Mouse (Mus musculus) kidney, postnatal 10 days (tissue): ENCODE results near the gene 5031439G07Rik.
A peak's percentile ranks its signal among the peaks of the same experiment; 100 is the strongest.
"Not testable (repeated sequence)": the region's sequence is repeated elsewhere in the genome, so short reads cannot be mapped to it uniquely, and the experiment has no call there.

Experiments used
- DNase-seq: peaks from one replicate; pipeline ENCODE4 v3.0.0; 2021; ENCODE audit warnings: mixed read lengths

Gene 5031439G07Rik

DNA sequence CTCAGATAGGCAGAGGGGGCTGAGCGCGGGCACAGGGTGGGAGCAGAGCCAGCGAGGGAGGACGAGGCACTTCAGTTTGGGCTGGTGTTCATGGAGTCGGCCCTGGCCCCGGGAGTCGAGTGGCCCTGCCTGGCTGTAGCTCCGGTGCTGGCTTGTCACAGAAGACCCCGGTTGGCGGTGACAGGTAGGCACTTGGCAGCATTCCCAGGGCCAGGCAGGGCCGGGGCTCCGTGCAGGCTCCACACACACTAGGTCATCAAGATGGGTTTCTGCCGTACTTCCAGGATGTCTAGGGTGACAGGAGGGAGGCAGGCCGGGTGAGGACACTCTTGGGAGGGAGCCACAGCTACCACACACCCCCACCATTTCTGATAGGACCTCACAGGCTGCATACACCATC, 39.4 kb downstream of the 5031439G07Rik start:
- no peak for DNase-seq

DNA sequence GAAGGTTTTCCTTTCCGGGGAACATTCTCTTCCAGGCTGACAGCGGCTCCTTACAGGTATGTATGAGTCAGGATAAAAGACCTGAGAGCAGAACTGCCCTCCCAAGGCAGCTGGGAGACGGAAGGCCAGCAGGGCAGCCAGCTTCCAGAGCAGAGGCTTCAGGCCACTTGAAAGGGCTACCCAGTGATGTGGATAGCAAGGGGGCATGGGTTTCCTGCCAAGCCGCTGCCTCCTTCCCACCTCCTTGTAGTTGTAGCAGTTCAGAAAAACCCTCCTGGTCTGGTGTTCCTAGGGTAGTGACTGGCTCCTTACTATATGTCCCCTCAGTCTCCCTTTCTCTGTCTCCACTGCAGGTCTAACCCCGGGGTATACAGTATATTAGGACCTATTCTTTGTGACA, 44.0 kb downstream of the 5031439G07Rik start:
- DNase-seq, result no peak

DNA sequence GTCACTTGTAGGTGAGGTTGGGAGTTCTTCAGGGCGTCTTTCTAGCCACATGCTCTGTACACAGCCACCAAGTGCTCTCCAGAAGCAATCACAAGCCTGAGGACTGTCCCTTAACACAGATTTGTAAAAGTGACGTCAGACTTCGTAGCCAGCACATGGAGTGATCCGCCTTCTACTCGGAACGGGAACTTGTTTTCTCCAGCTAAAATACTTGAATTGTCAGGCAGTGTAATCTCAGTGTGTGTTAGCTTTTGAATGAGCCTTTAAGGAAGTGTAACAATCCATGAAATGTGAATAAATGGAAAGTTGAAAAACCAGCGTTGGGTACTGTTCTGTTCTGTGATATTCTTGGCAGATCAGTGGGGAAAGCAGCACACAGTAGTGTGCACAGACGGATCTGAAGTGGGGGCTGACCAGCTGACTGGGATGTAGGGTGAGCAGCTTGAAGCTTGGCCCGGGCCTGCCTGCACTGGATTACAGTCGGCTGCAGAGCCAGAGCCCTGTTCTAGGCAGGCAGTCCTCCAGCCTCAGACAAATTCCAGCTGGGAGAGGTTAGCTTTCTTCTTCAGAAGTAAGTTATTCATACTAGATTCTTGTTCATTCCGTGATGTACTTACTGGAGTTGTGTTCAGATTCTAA, 45.6 kb downstream of the 5031439G07Rik start:
- peak; percentile 61 for DNase-seq

DNA sequence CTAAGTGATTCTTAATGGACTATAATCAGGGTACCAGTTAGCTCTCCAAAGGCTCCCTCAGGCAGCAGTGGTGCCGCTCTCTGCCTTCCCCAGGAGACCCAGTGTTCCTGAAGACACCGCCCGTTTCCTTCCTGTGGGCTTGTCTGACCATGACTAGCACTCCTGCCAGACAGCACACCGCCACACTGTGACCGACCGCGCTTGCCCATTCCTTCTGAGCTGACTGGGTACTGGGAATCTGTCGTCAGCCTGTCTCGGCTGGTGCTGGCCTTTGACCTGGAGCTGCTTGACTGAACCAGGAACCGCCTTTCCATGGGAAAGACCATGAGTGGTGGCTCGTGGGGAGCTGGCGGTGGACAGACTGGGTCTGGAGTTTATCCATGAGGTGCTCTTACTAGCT, 48.2 kb downstream of the 5031439G07Rik start:
- DNase-seq, result peak; percentile 67

DNA sequence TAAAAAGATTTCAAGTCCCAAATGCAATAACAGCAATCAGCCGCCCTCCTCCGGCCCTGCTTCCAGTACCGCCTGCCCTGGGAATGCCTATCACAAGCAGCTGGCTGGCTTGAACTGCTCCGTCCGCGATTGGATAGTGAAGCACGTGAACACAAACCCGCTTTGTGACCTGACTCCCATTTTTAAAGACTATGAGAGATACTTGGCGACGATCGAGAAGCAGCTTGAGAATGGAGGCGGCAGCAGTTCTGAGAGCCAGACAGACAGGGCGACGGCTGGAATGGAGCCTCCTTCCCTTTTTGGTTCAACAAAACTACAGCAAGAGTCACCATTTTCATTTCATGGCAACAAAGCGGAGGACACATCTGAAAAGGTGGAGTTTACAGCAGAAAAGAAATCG, 53.5 kb downstream of the 5031439G07Rik start:
- DNase-seq, result no peak

DNA sequence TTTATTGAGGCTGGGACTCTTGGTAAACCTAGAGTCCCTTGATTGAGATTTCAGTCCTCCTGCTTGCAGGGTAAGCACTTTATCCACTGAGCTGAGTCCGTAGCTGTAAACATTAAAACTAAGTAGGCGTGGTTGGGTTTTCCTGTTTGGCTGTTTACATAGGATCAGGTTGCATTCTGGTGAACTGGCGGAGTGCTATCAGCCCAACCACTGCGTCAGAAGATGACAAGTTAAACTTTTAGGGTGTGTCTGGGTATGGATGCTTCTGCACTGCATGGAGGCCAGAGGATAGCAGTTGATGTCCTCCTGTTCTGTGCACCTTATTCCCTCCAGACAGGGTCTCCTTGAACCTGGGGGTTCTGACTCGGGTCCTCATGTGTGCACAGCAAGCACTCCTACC, 56.0 kb downstream of the 5031439G07Rik start:
- DNase-seq, result no peak

DNA sequence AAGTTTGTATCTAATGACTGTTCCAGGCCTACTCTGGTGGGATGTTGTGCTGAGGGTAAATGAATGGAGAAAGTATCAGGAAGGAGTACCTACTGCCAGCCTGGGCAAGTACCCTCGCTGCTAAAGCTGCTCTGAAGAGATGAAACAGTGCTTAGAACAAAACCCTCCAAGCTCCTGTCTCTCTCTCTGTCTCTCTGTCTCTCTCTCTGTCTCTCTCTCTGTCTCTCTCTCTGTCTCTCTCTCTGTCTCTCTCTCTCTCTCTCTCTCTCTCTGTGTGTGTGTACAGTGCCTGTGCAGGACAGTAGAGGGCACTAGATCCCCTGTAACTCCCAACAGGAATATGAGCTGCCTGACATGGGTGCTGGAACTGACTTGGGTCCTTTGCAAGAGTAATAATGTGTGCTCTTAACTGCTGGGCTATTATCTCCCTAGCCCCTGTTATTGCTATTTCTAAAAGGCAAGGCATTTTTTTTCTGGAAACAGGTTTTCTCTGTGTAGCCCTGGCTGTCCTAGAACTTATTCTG, 62.8 kb downstream of the 5031439G07Rik start:
- DNase-seq, result no peak

DNA sequence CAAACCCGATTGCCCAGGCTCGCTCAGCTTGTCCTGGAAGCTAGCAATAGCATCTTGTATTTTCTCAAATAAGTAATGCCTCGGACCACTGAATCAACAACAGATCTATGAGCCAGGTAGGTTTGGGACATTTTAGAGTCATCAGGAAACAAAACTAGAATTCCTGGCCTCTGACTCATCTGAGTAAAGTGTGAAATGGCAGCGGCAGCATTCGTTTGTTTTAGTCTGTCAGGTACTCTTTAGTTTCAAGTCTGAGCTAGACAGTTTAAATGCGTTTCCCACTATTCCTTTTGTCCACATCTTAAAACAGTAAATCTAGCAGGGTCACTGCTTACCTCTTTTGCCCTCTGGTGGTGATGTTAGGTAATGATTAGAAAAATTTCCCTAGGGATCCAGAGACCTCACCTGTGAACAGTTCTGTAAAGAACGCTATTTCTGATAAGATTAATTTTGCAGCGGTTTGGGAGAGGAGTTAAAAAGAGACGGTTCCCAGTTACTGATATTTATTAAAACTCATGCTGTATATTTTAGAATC, 63.5 kb downstream of the 5031439G07Rik start:
- no peak for DNase-seq

DNA sequence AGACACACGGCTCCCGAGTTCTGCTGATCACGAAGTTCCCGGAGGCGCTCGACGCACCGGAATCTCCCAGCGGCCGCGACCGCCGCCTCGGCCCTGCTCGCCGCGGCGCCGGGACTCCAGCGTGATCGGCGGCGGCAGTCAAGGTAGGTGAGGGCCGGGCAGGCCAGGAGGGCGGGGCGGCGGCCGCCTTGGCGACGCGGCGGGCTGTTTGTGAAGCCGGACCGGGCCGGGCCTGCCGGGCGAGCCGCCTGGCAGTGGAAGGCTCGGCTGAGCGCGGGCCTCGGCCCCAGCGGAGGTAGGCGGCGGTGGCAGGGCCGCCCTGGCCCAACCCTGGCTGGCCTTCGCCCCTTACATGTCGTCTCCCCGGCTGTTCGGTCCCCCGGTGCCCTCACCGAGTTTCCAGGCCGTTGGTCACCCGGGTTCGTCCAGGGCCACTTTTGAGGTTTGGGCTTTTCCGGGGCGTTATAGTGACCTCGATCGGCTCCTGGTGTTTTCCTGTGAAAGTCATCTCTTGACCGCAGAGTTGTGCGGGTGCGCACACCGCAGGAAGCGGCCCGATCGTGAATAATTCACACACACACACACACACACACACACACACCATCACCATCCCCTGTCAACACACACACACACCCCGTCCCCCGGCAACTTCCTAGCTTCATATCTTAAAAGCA, 64.7 kb downstream of the 5031439G07Rik start:
- DNase-seq, result no peak

DNA sequence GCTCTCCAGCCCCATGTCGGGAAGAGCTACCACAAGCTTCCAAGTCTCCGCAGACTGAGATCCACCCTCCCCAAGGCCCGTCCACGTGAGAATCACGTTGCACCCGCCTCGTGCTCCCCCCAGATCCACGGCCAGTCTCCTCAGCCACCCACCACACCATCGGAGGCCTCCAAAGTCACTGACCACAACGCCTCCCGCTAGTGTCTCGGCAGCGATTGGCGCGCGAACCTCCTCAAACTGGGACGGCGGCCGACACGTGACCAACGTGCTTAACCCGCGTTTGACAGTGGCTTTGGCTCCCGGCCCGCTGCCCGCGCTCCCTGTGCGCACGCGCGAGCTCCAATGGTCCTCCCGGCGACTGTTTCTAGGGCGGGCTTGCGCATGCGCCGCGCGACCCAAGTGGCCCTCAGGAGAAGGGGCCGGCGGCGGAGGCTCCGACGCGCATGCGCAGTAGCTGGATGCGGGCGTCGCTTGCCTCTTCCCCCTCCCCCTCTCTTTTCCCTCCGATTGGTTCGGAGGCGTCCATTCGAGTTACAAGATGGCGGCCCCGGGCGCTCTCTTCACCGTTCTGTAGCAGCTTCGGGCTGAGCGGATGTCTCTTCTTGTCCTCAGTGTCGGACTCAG, 65.4 kb downstream of the 5031439G07Rik start, which contains the start of gene Nup50:
Nup50 (plus strand) TSS at position 528 of the 624 bp plus-strand sequence.
- DNase-seq, result peak; percentile 100

DNA sequence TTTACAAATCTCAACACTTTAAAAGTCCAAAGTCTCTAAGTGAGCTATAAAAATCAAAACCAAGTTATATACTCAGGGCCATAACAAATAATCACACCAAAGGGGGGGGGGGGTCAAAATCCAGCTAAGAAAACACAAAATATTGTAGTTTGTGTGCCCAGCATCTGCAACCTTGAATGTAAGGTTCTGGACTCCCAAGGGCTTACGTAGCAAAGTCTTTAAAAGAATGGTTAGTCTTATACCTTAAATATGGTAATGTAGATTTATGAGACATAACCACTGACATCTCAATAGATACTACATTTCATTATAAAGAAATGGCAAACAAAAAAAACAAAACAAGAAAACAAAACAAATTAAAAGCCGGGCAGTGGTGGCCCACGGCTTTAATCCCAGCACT, 68.4 kb downstream of the 5031439G07Rik start, which contains the start of gene Gm29666:
Gm29666 (minus strand) TSS at position 101 of the 400 bp plus-strand sequence.
- no peak for DNase-seq

DNA sequence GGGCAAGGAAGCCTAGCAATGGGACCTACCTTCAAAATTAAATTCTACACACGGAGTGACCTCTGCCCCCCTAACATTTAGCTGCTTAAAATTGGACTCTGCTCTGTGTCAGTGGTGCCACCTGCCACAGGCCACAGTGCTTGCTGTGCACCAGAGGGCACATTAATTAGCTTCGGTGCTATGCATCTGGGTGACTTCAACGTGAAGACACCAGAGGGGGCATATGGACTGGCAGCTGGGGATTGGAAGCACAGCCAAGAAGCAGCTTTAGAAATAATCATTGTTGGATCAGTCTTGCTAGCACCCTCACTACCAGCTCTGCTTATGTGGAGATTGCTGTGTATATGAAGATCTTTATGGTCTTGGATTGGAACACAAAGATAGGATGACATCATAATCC, 75.2 kb downstream of the 5031439G07Rik start:
- DNase-seq, result no peak

DNA sequence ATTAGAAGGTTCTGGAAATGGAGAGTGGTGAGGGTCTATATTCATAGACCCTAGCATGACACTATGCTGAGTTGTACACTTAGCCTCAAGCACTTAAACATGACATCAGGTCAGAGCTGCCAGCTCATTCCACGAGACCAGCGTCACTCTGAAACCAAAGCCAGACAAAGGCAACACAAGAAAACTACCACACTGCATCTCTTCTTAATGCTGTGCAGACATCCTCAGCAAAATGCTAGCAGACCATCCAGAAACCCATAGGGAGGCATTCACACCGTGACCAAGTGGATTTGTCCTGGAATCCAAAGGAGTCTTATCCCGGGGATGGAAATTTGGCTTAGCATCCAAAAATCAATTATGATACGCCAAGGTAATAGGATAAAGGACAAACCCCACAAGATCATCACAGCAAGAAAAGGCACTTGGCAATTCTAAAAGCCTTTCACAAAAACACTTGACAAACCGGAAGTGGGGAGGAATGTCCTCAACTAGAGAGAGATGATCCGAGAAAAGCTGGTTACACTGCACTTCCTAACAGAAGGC, 84.4 kb downstream of the 5031439G07Rik start:
- no peak for DNase-seq

DNA sequence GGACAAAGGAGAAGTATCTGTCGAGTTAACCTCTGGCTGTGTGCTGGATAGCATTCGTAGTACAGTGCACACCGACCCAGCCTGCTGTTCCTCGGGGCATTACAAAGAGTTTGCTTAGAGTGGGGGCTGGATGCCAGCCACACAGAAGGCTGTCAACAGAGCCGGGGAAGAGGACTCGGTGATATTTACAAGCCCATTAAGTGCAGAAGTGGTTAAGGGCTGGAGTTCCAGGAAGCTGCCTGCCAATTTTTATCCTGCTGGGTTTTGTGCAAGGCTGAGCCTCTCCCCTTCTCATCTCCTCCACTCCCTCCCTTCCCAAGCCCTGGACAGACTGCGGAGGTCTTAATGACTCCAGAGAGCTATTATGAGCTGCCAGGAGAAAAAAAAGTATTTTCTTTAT, 90.3 kb downstream of the 5031439G07Rik start:
- peak; percentile 8 for DNase-seq

DNA sequence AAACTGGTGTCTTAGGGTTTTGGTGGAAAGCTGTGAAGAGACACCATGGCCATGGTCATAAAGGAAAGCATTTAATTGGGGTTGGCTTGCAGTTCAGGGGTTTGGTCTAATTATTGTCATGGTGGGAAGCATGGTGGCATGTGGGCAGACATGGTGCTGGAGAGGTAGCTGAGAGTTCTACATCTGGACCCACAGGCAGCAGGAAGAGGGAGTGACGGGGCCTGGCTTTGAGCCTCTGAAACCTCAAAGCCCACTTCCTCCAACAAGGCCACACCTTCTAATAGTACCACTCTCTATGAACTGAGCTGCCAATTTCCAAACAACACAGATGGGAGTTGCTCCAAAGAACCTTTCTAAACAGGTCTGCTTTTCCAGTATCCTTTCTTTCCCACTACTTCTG, 91.7 kb downstream of the 5031439G07Rik start:
- DNase-seq, result no peak

DNA sequence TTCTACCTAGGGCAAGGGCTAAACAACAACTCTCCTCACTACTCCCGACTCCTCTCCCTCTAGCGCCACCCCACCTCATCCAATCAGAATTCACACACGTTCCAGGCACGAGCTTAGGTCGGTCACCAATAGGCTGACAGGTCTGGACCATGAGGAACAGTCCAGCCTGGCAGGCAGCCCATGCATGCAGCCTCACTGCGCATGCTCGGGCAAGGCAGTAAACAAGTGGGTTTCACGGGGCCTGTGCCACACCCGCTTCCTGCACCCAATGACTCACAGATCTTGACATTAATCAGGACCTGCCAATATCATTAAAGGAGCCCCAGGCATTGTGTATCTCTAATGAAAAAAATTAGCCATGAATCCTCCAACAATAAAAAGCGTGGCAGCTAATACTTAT, 92.1 kb downstream of the 5031439G07Rik start:
- not testable (repeated sequence) for DNase-seq
